Mouse (Mus musculus): ENCODE results near the gene Hax1.

GRCm38 (mm10) chr3:89994807-89995515 is 3.6 kb downstream of the Hax1 start:
- TF ChIP-seq GATA1 (IDR thresholded peaks at IDR 0.05; ENCODE audit: low read length) (no peak), TAL1 (IDR thresholded peaks at IDR 0.05; ENCODE audit: low read length) (no peak)

Measured in erythroblast, embryonic 14.5 days (primary cell).